20 mouse cellular contexts compared by ENCODE assay signal in the genomic region with DNA sequence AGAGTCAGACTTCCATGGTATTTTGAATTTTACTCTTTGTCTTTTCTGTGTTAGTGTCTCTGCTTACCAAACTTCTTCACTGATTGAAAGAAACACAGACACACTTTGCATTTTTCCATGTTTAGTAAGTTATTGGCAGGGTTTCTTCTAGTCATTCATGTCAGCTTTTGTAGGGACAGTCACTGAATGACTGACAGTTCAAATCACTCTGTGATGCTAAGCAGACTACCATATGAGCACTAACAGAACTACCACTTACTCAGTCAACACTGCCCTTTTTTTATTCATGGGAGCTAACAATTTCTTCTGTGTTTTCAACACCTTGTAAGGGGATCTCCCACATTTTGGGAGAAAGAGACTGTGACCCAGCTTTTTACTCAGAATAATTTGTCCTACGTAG.
"Had no signal": no experiment of that assay in that cellular context is flagged by ENCODE, and none has a peak within 500 bp of the region (broad histone marks: within the 10 kb centered on the region; RNA-seq: fewer than 3 reads in every experiment).

No protein-coding gene starts in this region.

- H3K36me3 ChIP-seq: limb, embryonic 10.5 days; limb, embryonic 13.5 days; liver, embryonic 12.5 days; liver, embryonic 15.5 days; lung, embryonic 15.5 days; midbrain, embryonic 10.5 days; midbrain, embryonic 13.5 days; neural tube, embryonic 13.5 days; stomach, embryonic 15.5 days had no signal

- ATAC-seq: liver, embryonic 12.5 days; midbrain, embryonic 13.5 days; midbrain, embryonic 16.5 days had no signal

- H3K27me3 ChIP-seq: limb, embryonic 13.5 days; liver, embryonic 12.5 days; liver, embryonic 15.5 days; lung, embryonic 15.5 days; megakaryocyte, embryonic 14.5 days; midbrain, embryonic 13.5 days; neural tube, embryonic 13.5 days; stomach, embryonic 15.5 days had no signal

- H3K9me3 ChIP-seq: limb, embryonic 10.5 days; limb, embryonic 13.5 days; liver, embryonic 12.5 days; liver, embryonic 15.5 days; lung, embryonic 15.5 days; megakaryocyte, embryonic 14.5 days; midbrain, embryonic 10.5 days; midbrain, embryonic 13.5 days; neural tube, embryonic 13.5 days; stomach, embryonic 15.5 days had no signal

- H3K4me1 ChIP-seq: limb, embryonic 10.5 days; limb, embryonic 13.5 days; liver, embryonic 12.5 days; liver, embryonic 15.5 days; lung, embryonic 15.5 days; megakaryocyte, embryonic 14.5 days; midbrain, embryonic 10.5 days; neural tube, embryonic 13.5 days; stomach, embryonic 15.5 days had no signal

- H3K4me2 ChIP-seq: limb, embryonic 13.5 days; liver, embryonic 12.5 days; liver, embryonic 15.5 days; lung, embryonic 15.5 days; midbrain, embryonic 13.5 days; neural tube, embryonic 13.5 days; stomach, embryonic 15.5 days had no signal

- H3K27ac ChIP-seq: limb, embryonic 10.5 days; limb, embryonic 13.5 days; liver, embryonic 12.5 days; liver, embryonic 15.5 days; lung, embryonic 15.5 days; midbrain, embryonic 10.5 days; midbrain, embryonic 13.5 days; neural tube, embryonic 13.5 days; stomach, embryonic 15.5 days had no signal

- DNase-seq: kidney, postnatal 14 days; liver; lung, adult 18-20 months; lung, postnatal 10 days; lung, postnatal 36 days; right cerebral cortex, postnatal 25 days; spleen, adult 18-20 months; thymus, postnatal 25 days had no signal

- H3K9ac ChIP-seq: limb, embryonic 13.5 days; liver, embryonic 12.5 days; liver, embryonic 15.5 days; lung, embryonic 15.5 days; midbrain, embryonic 13.5 days; neural tube, embryonic 13.5 days; stomach, embryonic 15.5 days had no signal

- H3K4me3 ChIP-seq: limb, embryonic 10.5 days; limb, embryonic 13.5 days; liver, embryonic 12.5 days; liver, embryonic 15.5 days; lung, embryonic 15.5 days; megakaryocyte, embryonic 14.5 days; midbrain, embryonic 10.5 days; midbrain, embryonic 13.5 days; myocyte; neural tube, embryonic 13.5 days; stomach, embryonic 15.5 days had no signal
